Mouse (Mus musculus): ENCODE data around the gene Mlh1. TPM values are rescaled to one million over a fixed set of nuclear protein-coding genes. Genes with fewer than 3 reads are reported as not detected.

Gene Mlh1
- polyA plus RNA-seq, 1 experiment from 2014 or later: 30.4 TPM

DNA sequence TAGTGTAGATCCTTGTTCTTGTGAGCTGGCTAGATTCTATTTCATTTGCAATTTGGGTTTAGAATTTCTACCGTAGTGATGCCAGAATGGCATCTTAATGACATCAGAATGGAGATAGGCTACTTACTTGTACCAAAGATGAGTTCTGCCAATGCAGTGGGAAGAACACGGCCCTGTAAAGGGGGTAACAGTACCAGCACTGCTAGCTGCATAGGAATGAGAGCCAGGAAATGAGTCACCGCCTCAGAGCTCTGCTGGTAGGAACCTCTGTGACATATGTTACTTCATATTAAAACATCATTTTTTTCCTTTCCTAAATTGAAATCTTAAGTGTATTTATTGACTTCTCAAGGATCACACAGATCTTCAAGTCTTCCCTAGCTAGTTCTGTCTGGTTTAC, 89.4 kb downstream of the Mlh1 start:
- Histone ChIP-seq H3K27me3 (ENCODE audit: control insufficient read depth, insufficient read depth, low read length) (no peaks in the 10 kb centered on the region), H3K27ac (replicated peaks; ENCODE audit: low read depth, low read length) (no peak overlapping the region), H3K4me2 (ENCODE audit: low read length) (no peak overlapping the region), H3K36me3 (ENCODE audit: control insufficient read depth, insufficient read depth, low read length) (no peaks in the 10 kb centered on the region), H3K4me1 (ENCODE audit: control insufficient read depth, insufficient read depth, low read length) (peaks cover 5% of the 10 kb centered on the region), H3K4me3 (replicated peaks; ENCODE audit: low read depth, low read length) (no peak overlapping the region), H3K9me3 (ENCODE audit: control insufficient read depth, low read length) (no peaks in the 10 kb centered on the region), H3K9ac (replicated peaks; ENCODE audit: low read length) (no peak overlapping the region)
- WGBS: 85% methylated on average over 3 of the region's 3 CpGs
- ATAC-seq (ENCODE audit: low FRiP score, low TSS enrichment) (no peak), DNase-seq (no peak)

DNA sequence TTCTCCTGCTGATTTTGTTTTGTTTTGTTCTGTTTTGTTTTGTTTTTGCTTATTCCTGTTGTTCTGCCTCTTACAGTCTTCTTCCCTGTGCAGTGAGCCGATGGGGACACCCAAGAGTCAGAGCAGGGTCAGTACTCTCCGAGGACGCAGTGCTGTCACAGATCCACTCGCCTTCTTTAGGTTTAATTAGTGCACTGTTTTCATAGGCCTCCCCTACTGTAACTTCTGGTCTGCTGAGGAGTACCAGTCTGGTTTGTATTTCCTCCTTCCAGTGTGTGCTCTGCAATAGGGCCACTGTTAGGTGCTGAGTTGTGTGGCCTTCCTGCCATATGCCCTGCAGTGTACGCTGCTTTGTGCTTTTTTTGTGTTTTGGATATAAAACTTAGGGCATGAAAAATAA, 92.6 kb downstream of the Mlh1 start:
- no peak overlapping the region for H3K4me3 ChIP-seq (replicated peaks; ENCODE audit: low read depth, low read length)
- H3K9ac ChIP-seq (replicated peaks; ENCODE audit: low read length): no peak overlapping the region
- no peaks in the 10 kb centered on the region for H3K9me3 ChIP-seq (ENCODE audit: control insufficient read depth, low read length)
- no peaks in the 10 kb centered on the region for H3K36me3 ChIP-seq (ENCODE audit: control insufficient read depth, insufficient read depth, low read length)
- no peak for ATAC-seq (ENCODE audit: low FRiP score, low TSS enrichment)
- no peak overlapping the region for H3K4me2 ChIP-seq (ENCODE audit: low read length)
- H3K4me1 ChIP-seq (ENCODE audit: control insufficient read depth, insufficient read depth, low read length): no peaks in the 10 kb centered on the region
- no peaks in the 10 kb centered on the region for H3K27me3 ChIP-seq (ENCODE audit: control insufficient read depth, insufficient read depth, low read length)
- WGBS: 86% methylated on average over 5 of the region's 5 CpGs
- no peak overlapping the region for H3K27ac ChIP-seq (replicated peaks; ENCODE audit: low read depth, low read length)
- no peak for DNase-seq

Other genes with a start within 250 kb of the Mlh1 start
- 1.2 and 1.9 TPM in 2 replicates for gene Ccrl2, start 214.3 kb downstream of the Mlh1 start, polyA plus RNA-seq (2014; fragmentation: Nextera tagmentation; extraction: Ambion mirVana)
- 45.1 and 50.7 TPM in 2 replicates for gene Lrrfip2, start 154.2 kb downstream of the Mlh1 start, polyA plus RNA-seq (2014; fragmentation: Nextera tagmentation; extraction: Ambion mirVana)
- 77.0 and 93.4 TPM in 2 replicates for gene Epm2aip1, start 138 bp upstream of the Mlh1 start, polyA plus RNA-seq (2014; fragmentation: Nextera tagmentation; extraction: Ambion mirVana)
- gene Trank1, start 39.9 kb upstream of the Mlh1 start, polyA plus RNA-seq (2014; fragmentation: Nextera tagmentation; extraction: Ambion mirVana): 14.2 and 18.1 TPM in 2 replicates
- 3.4 and 4.3 TPM in 2 replicates for gene Dclk3, start 167.3 kb upstream of the Mlh1 start, polyA plus RNA-seq (2014; fragmentation: Nextera tagmentation; extraction: Ambion mirVana)

Data from midbrain, embryonic 14.5 days (tissue).